Mouse (Mus musculus) stomach, embryonic 16.5 days (tissue): ENCODE measurements around the gene Mxi1. TPM values are rescaled to one million over a fixed set of nuclear protein-coding genes. Genes with fewer than 3 reads are reported as not detected.

Experiments
- ATAC-seq: fragments of 200-750 bp; cut with Nextera tagmentation; 2 replicates; pipeline ENCODE4 v1.8.0; 2017; ENCODE audit warnings: moderate number of reproducible peaks, moderate TSS enrichment; ENCODE audit not compliant: insufficient read depth, low FRiP score
- H3K27ac ChIP-seq: fragments of 300-500 bp; sonication (generic); 2 replicates; pipeline ENCODE4 v1.5.1; 2014; ENCODE audit warnings: low read length
- H3K27me3 ChIP-seq: fragments of 300-500 bp; sonication (generic); 2 replicates; pipeline ENCODE4 v1.6.1; 2014; ENCODE audit warnings: low read length, control low read depth, mixed read lengths; ENCODE audit not compliant: control insufficient read depth, insufficient read depth
- H3K36me3 ChIP-seq: fragments of 300-500 bp; sonication (generic); 2 replicates; pipeline ENCODE4 v1.6.1; 2014; ENCODE audit warnings: low read length; ENCODE audit not compliant: control insufficient read depth, insufficient read depth
- H3K4me1 ChIP-seq: fragments of 300-500 bp; sonication (generic); 2 replicates; pipeline ENCODE4 v1.6.1; 2014; ENCODE audit warnings: low read length, control low read depth, mixed read lengths; ENCODE audit not compliant: control insufficient read depth, insufficient read depth
- H3K4me2 ChIP-seq: fragments of 300-500 bp; sonication (generic); 2 replicates; pipeline ENCODE4 v1.6.1; 2014; ENCODE audit warnings: low read depth, low read length, mixed read lengths
- H3K4me3 ChIP-seq: fragments of 300-500 bp; sonication (generic); replicated peaks from 2 replicates; pipeline ENCODE4 v1.5.1; 2014; ENCODE audit warnings: mild to moderate bottlenecking, low read length
- H3K9ac ChIP-seq: fragments of 300-500 bp; sonication (generic); 2 replicates; pipeline ENCODE4 v1.6.1; 2014; ENCODE audit warnings: low read length
- H3K9me3 ChIP-seq: fragments of 300-500 bp; sonication (generic); replicated peaks from 2 replicates; pipeline ENCODE4 v1.6.1; 2016; ENCODE audit warnings: low read length, control low read depth; ENCODE audit not compliant: control insufficient read depth
- WGBS: fragments of 180-500 bp; shearing (Covaris S2); extraction: QIAGEN DNeasy Blood & Tissue Kit; methylation state at CpG from one replicate; pipeline ENCODE4 v1.1.7; 2014; 5-methylcytosine and 5-hydroxymethylcytosine counted together
- polyA plus RNA-seq: library from polyadenylated mRNA; unstranded; fragments of >200 nt; fragmentation: Nextera tagmentation; extraction: Ambion mirVana; gene quantifications from 2 replicates; pipeline ENCODE4 v1.2.1, GENCODE M21; 2015

The Mxi1 gene
- polyA plus RNA-seq, 1 experiment from 2014 or later, result 15.8 TPM

DNA sequence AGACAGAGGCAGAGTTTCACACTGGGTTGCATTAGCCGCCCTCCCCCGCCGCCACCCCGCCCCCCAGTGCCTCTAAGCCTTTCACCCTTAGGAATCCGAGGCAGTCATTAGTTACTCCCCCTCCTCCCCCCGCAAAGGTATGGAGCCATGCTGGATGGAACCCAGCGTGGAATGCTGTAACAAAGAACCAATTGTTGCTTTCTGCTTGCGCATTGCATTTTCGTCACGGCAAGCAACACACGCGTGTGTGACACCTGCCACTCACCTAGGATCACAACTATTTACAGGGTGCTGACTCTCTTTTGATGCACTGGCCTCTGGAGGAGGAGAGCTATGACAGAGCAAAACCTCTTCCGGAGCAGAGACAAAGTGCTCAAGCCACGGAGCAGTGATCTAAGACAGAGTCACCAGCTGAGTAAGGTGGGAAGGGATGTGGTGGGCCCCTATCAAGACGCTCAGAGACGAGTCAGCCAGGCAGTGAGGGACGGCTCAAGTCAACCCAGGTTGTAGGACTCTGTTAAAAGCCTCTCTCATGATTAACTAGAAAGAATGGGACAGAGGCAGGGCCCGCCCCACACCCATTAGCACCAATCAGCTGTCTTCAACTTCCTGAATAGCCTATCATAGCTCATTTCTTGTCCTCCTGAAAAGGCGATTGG, 110.7 kb downstream of the Mxi1 start:
- peak; percentile 95 for ATAC-seq
- H3K27me3 ChIP-seq, result no peaks in the 10 kb centered on the region
- H3K36me3 ChIP-seq, result no peaks in the 10 kb centered on the region
- H3K4me3 ChIP-seq, result peak overlapping the region; percentile 51
- H3K9ac ChIP-seq, result peak overlapping the region; percentile 73
- 2% methylated on average over 19 of the region's 19 CpGs for WGBS
- H3K4me1 ChIP-seq, result peaks cover 10% of the 10 kb centered on the region; the same call in 1 of the 2 replicates
- H3K4me2 ChIP-seq, result peak overlapping the region; percentile 91
- H3K27ac ChIP-seq, result peak overlapping the region; percentile 84
- H3K9me3 ChIP-seq, result no peaks in the 10 kb centered on the region

DNA sequence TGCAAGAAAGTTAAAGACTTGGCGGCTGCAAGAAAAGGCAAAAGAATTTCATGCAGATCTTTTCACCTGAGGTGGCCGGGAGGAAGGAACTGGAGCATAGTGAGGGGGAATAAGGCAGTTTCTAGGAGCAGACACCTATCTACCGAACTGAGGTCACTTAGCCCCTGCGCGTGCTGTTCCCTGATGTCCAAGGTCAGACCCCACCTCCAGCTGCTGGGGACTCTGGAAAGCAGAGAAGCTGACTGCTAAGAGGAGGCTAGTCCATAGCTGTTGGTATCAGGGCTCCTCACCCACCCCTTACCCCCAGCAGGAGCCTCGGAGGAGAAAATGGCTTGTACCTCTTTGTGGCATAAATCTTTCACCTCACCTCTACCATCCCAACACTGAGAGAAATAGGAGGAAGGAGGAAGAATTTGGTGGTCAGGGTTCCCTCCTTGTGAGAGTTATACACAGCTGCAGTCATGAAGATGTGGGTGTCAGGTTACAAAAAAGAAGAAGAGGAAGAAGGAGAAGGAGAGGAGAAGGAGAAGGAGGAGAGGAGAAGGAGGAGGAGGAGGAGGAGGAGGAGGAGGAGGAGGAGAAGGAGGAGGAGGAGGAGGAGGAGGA, 111.4 kb downstream of the Mxi1 start:
- ATAC-seq, result peak; percentile 5; the same call in 1 of the 2 replicates
- peak overlapping the region; percentile 91 for H3K4me2 ChIP-seq
- H3K9ac ChIP-seq, result peak overlapping the region; percentile 56; the same call in 1 of the 2 replicates
- H3K4me3 ChIP-seq, result peak overlapping the region; percentile 51
- H3K27me3 ChIP-seq, result no peaks in the 10 kb centered on the region
- 0% methylated on average over 6 of the region's 6 CpGs for WGBS
- H3K36me3 ChIP-seq, result no peaks in the 10 kb centered on the region
- peak overlapping the region; percentile 49 for H3K27ac ChIP-seq
- H3K9me3 ChIP-seq, result no peaks in the 10 kb centered on the region
- peaks cover 10% of the 10 kb centered on the region; the same call in 1 of the 2 replicates for H3K4me1 ChIP-seq

DNA sequence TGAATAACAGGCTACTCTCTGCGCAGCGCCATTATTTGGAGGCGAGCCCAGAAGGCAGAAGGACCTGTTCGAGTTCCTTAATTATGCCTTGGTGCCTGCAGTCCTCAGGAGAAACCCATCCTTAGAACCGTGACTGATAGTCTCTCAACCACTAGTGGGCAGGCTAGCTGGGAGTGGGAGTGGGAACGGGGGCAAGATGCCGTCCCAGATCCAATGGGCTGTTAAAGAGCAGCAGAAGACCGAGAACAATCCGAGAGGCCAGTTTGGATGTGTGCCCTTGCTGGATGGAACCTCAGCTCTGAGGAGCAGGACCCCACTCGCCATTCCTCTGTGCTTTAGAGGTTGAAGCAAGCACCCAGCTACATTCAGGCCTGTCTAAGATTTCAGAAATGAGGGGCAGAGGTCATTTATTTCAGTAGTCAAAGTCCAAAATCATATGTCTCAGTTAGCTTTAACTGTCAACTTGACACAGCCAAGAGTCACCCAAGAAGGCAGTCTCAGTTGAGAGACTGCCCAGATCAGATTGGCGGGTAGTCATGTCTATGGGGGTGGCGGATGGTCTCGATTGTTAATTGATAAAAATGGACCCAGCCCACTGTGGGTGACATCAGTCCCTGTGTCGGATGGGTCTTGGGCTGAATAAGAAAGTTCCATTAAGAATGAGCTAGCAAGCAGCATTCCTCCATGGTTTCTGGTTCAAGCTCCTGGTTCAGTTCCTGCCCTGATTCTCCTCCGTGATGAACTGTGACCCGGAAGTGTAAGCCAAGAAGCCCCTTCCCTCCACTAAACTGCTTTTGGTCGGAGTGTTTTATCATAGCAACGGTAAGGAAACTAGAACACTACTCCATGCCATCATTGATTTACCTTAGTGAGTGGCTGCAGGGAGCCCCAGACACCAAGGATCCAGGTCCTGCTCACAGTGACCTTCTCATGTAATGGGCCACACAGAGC, 112.3 kb downstream of the Mxi1 start:
- Histone ChIP-seq H3K36me3 (no peaks in the 10 kb centered on the region), H3K4me3 (no peak overlapping the region), H3K4me2 (no peak overlapping the region), H3K4me1 (peaks cover 17% of the 10 kb centered on the region; the same call in 1 of the 2 replicates), H3K27me3 (no peaks in the 10 kb centered on the region), H3K9me3 (no peaks in the 10 kb centered on the region), H3K9ac (no peak overlapping the region), H3K27ac (no peak overlapping the region)
- no peak for ATAC-seq
- WGBS, result 58% methylated on average over 18 of the region's 18 CpGs

DNA sequence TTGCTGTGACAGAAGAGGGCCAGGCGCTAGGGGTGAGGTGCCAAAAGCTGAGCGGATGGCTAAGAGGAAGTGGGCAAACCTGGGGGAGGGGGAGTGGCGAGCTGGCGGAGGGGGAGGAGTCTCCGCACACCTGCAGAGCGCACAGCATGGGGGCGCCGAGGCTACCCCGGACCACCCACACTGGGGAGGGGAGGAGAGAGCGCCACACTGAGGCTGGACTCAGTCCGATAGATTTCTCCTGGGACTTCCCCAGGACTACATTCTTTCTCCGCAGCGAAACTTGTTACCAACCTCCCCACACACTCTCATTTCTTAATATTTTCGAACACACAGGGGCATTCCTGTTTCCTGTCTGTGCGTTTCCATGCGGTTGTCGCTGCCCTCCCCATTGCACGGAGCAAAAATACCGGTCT, 113.0 kb downstream of the Mxi1 start:
- ATAC-seq, result no peak
- Histone ChIP-seq H3K9me3 (no peaks in the 10 kb centered on the region), H3K27ac (no peak overlapping the region), H3K4me1 (peaks cover 18% of the 10 kb centered on the region; the same call in 1 of the 2 replicates), H3K4me3 (no peak overlapping the region), H3K27me3 (no peaks in the 10 kb centered on the region), H3K4me2 (0 out of 2 replicates have a peak overlapping the region, but pooled peaks have one; percentile 6), H3K36me3 (no peaks in the 10 kb centered on the region), H3K9ac (no peak overlapping the region)
- 21% methylated on average over 19 of the region's 19 CpGs for WGBS

DNA sequence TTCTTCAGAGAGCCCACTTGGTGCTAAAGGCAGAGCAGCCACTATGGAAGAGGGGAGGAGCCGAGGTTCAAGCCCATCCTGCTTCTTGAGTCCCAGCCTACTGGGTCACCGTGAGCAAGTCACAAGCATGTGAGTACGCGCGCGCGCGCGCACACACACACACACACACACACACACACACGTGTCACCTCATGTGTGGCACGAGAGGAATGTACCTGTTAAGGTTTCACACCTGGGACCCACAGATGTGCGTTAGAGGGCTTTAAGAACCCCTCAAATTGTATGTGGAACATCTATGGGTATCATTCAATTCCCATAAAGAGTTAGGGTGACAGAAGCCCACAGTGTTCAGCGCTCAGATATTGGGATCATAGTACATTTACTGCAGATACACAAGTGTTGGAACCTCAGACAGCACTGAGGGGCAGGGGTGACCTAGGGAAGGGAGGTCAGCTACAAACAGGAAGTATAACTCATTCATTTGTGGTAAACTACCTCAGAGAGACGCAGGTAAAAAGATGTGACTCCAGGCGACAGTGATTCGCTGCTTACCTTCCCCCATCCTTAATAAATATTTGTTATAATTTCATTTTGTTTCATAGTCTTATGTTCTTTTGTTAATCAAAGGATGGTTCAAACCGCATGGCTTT, 113.6 kb downstream of the Mxi1 start:
- no peak overlapping the region for H3K27ac ChIP-seq
- H3K9ac ChIP-seq, result no peak overlapping the region

DNA sequence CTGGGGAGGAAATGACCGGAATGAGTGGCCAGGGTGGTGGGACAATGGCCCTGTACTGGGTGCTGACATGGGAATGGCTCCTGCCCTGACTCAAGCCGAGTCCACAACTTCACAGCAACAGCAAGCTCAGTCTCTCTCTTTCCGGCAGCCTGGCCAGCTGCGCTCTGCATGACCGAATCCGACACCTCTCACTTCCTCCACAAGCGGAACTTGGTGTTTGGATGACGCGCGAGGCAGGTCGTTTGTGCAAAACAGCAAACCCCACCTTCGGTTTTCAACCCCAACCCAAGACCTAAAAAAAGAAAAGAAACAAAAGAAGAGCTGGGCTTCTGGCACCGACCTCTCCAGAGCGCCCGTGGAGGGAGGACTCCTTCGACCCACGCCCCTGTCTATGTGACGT, 114.3 kb downstream of the Mxi1 start:
- H3K4me2 ChIP-seq, result 0 out of 2 replicates have a peak overlapping the region, but pooled peaks have one; percentile 0
- no peak overlapping the region for H3K27ac ChIP-seq
- H3K27me3 ChIP-seq, result no peaks in the 10 kb centered on the region
- WGBS, result 50% methylated on average over 18 of the region's 18 CpGs
- H3K4me1 ChIP-seq, result peaks cover 18% of the 10 kb centered on the region; the same call in 1 of the 2 replicates
- no peaks in the 10 kb centered on the region for H3K36me3 ChIP-seq
- ATAC-seq, result no peak
- H3K9me3 ChIP-seq, result no peaks in the 10 kb centered on the region
- no peak overlapping the region for H3K9ac ChIP-seq
- no peak overlapping the region for H3K4me3 ChIP-seq

More for the DNA sequence above, 113.6 kb downstream of the Mxi1 start:
- H3K9me3 ChIP-seq, result no peaks in the 10 kb centered on the region
- no peak overlapping the region for H3K4me3 ChIP-seq
- 0 out of 2 replicates have a peak overlapping the region, but pooled peaks have one; percentile 6 for H3K4me2 ChIP-seq
- H3K27me3 ChIP-seq, result no peaks in the 10 kb centered on the region
- WGBS, result 60% methylated on average over 17 of the region's 17 CpGs
- H3K36me3 ChIP-seq, result no peaks in the 10 kb centered on the region
- no peak for ATAC-seq
- peaks cover 18% of the 10 kb centered on the region; the same call in 1 of the 2 replicates for H3K4me1 ChIP-seq

Other genes with a start within 250 kb of the Mxi1 start
- 82.6 and 84.9 TPM in 2 replicates for gene Add3, start 170.1 kb upstream of the Mxi1 start, polyA plus RNA-seq
- gene Gm10197, start 61.2 kb downstream of the Mxi1 start, polyA plus RNA-seq, result not detected in 2 replicates
- gene Smndc1, start 80.1 kb downstream of the Mxi1 start, polyA plus RNA-seq, result 33.0 and 35.9 TPM in 2 replicates
- 5.9 and 6.1 TPM in 2 replicates for gene Dusp5, start 218.6 kb downstream of the Mxi1 start, polyA plus RNA-seq